Mouse (Mus musculus) regulatory T cell (primary cell): ENCODE measurements around the gene Rpgrip1.

Experiments
- in situ Hi-C: fragments of 300-600 bp; cut with MboI, MseI; formaldehyde crosslinking; loops from one replicate; pipeline ENCODE4 v1.15.1; 2025; ENCODE audit warnings: high pct_unique_total_duplicates

Rpgrip1 gene

GRCm38 (mm10) chr14:52118823-52119608 lies 8.5 kb downstream of the Rpgrip1 start:
- in situ Hi-C loops, result no loop called here

- in situ Hi-C loops, result no loop called here
These were observed 9.7 kb downstream of the Rpgrip1 start for GRCm38 (mm10) chr14:52120169-52120568.

GRCm38 (mm10) chr14:52123918-52124317 lies 13.4 kb downstream of the Rpgrip1 start:
- in situ Hi-C loops, result no loop called here

GRCm38 (mm10) chr14:52124636-52125035 lies 14.1 kb downstream of the Rpgrip1 start:
- in situ Hi-C loops, result loop anchor here (25.0 kb wide), 1 partner anchor 413 kb away; no protein-coding TSS in a partner anchor

- in situ Hi-C loops, result loop anchor here (5.0 to 25.0 kb wide), 2 partner anchors 86 to 404 kb away; no protein-coding TSS in a partner anchor
These were observed 23.1 kb downstream of the Rpgrip1 start for GRCm38 (mm10) chr14:52133584-52133983.

GRCm38 (mm10) chr14:52140577-52141444 lies 30.3 kb downstream of the Rpgrip1 start:
- in situ Hi-C loops, result loop anchor here (25.0 kb wide), 1 partner anchor 396 kb away; no protein-coding TSS in a partner anchor

- in situ Hi-C loops, result loop anchor here (25.0 kb wide), 1 partner anchor 396 kb away; no protein-coding TSS in a partner anchor
These were observed 31.1 kb downstream of the Rpgrip1 start for GRCm38 (mm10) chr14:52141445-52142127.

GRCm38 (mm10) chr14:52144165-52144564 lies 33.7 kb downstream of the Rpgrip1 start:
- in situ Hi-C loops, result loop anchor here (25.0 kb wide), 1 partner anchor 393 kb away; no protein-coding TSS in a partner anchor

GRCm38 (mm10) chr14:52146540-52146939 lies 36.0 kb downstream of the Rpgrip1 start:
- in situ Hi-C loops, result loop anchor here (25.0 kb wide), 1 partner anchor 391 kb away; no protein-coding TSS in a partner anchor

GRCm38 (mm10) chr14:52149888-52150287 lies 39.4 kb downstream of the Rpgrip1 start:
- in situ Hi-C loops, result loop anchor here (25.0 kb wide), 1 partner anchor 387 kb away; no protein-coding TSS in a partner anchor

GRCm38 (mm10) chr14:52152179-52152578 lies 41.7 kb downstream of the Rpgrip1 start:
- in situ Hi-C loops, result no loop called here

GRCm38 (mm10) chr14:52152613-52153012 lies 42.1 kb downstream of the Rpgrip1 start:
- in situ Hi-C loops, result no loop called here

- in situ Hi-C loops, result no loop called here
These were observed 44.5 kb downstream of the Rpgrip1 start for GRCm38 (mm10) chr14:52155008-52155407.

GRCm38 (mm10) chr14:52160911-52161310 lies 50.4 kb downstream of the Rpgrip1 start:
- in situ Hi-C loops, result no loop called here

- in situ Hi-C loops, result no loop called here
These were observed 56.1 kb downstream of the Rpgrip1 start for GRCm38 (mm10) chr14:52166571-52166970.

GRCm38 (mm10) chr14:52188788-52189187 lies 78.3 kb downstream of the Rpgrip1 start:
- in situ Hi-C loops, result no loop called here

GRCm38 (mm10) chr14:52189519-52189918 lies 79.0 kb downstream of the Rpgrip1 start:
- in situ Hi-C loops, result no loop called here

- in situ Hi-C loops, result no loop called here
These were observed 80.3 kb downstream of the Rpgrip1 start for GRCm38 (mm10) chr14:52190740-52191359.

GRCm38 (mm10) chr14:52195691-52196090 lies 85.2 kb downstream of the Rpgrip1 start:
- in situ Hi-C loops, result loop anchor here (5.0 kb wide), 1 partner anchor 82 kb away; the partner anchor contains the start of genes Rab2b and Tox4

GRCm38 (mm10) chr14:52196230-52197155 lies 86.0 kb downstream of the Rpgrip1 start:
- in situ Hi-C loops, result loop anchor here (5.0 kb wide), 1 partner anchor 81 kb away; the partner anchor contains the start of genes Rab2b and Tox4
